Comparison of ENCODE assay signal across 11 mouse cellular contexts in genomic region chr7:49635074-49635621, GRCm38 (mm10). TPM values are rescaled to one million over a fixed set of nuclear protein-coding genes. Genes with fewer than 3 reads are reported as not detected.
DNase-seq lines count a peak whose midpoint lies in the region; ATAC-seq lines count a peak whose summit lies in the region.
"Had no signal": no experiment of that assay in that cellular context is flagged by ENCODE, and none has a peak within 500 bp of the region (broad histone marks: within the 10 kb centered on the region; RNA-seq: fewer than 3 reads in every experiment).

No protein-coding gene starts in this region.

- no peak overlapping the region for H3K27ac ChIP-seq in heart, embryonic 12.5 days (ENCODE audit: poor library complexity, severe bottlenecking)
- no peak overlapping the region for H3K27ac ChIP-seq in forebrain, embryonic 12.5 days

- peaks cover 90% of the 10 kb centered on the region for H3K27me3 ChIP-seq in heart, embryonic 12.5 days (replicated peaks)
- peaks cover 93% of the 10 kb centered on the region for H3K27me3 ChIP-seq in forebrain, embryonic 12.5 days

- no peak overlapping the region for H3K9ac ChIP-seq in heart, embryonic 12.5 days
- 0 out of 2 replicates have a peak overlapping the region, but pooled peaks have one; percentile 21 for H3K9ac ChIP-seq in forebrain, embryonic 12.5 days

- under 1% methylated on average over 35 of the region's 35 CpGs for WGBS in heart, embryonic 12.5 days
- under 1% methylated on average over 35 of the region's 35 CpGs for WGBS in forebrain, embryonic 12.5 days

- H3K4me2 ChIP-seq in heart, embryonic 12.5 days: peak overlapping the region; percentile 67
- peak overlapping the region; percentile 54 for H3K4me2 ChIP-seq in forebrain, embryonic 12.5 days

- intact Hi-C loops in heart, postnatal 36 days (cut with DNase I): no loop called here
- intact Hi-C loops in left cerebral cortex, postnatal 4 days (cut with DNase I): loop anchor here (5.0 kb wide), 1 partner anchor 42 kb away; no protein-coding TSS in a partner anchor

- no peaks in the 10 kb centered on the region for H3K36me3 ChIP-seq in heart, embryonic 12.5 days
- no peaks in the 10 kb centered on the region for H3K36me3 ChIP-seq in forebrain, embryonic 12.5 days (replicated peaks)

- H3K9me3 ChIP-seq in heart, embryonic 12.5 days (replicated peaks): no peaks in the 10 kb centered on the region
- H3K9me3 ChIP-seq in forebrain, embryonic 12.5 days: no peaks in the 10 kb centered on the region

- H3K4me3 ChIP-seq in heart, embryonic 12.5 days: peak overlapping the region; percentile 17
- H3K4me3 ChIP-seq in forebrain, embryonic 12.5 days (replicated peaks): peak overlapping the region; percentile 34

- H3K4me1 ChIP-seq in heart, embryonic 12.5 days (replicated peaks): peaks cover 32% of the 10 kb centered on the region
- peaks cover 78% of the 10 kb centered on the region for H3K4me1 ChIP-seq in forebrain, embryonic 12.5 days

- no peak for ATAC-seq in heart, embryonic 12.5 days (ENCODE audit: insufficient number of reproducible peaks, low FRiP score)
- no peak for ATAC-seq in forebrain, embryonic 12.5 days (ENCODE audit: low FRiP score)
- 0 out of 2 replicates have a peak, but pooled peaks have one; percentile 4 for ATAC-seq in megakaryocyte progenitor cell, adult 5-6 weeks (replicated peaks; ENCODE audit: poor library complexity)

- no peak for DNase-seq in heart, postnatal 36 days
- peak; percentile 40 for DNase-seq in CD4-positive, CD25-positive, alpha-beta regulatory T cell, adult 2 months (ENCODE audit: low read depth, low spot score)
- DNase-seq in right cerebral cortex, postnatal 10 days (ENCODE audit: low spot score in 2 of 2): no peak
- DNase-seq in left cerebral cortex, postnatal 4 days: no peak
- DNase-seq in spleen, postnatal 4 days (ENCODE audit: low spot score in 2 of 2): no peak
- DNase-seq: cerebellum, adult 9-10 months; kidney, adult 11 months had no signal

RNA-seq across cellular contexts. Expression of gene Dbx1, which starts 1.5 kb away (rescaled TPM):
- polyA plus RNA-seq in heart, embryonic 12.5 days (2016; fragmentation: Nextera tagmentation; extraction: Ambion mirVana): 0.20 TPM in 1 of 2 replicates, not detected in the other
- total RNA-seq in heart, postnatal 36 days (2021): not detected
- 28.6 and 35.3 TPM in 2 replicates for polyA plus RNA-seq in forebrain, embryonic 12.5 days (2016; fragmentation: Nextera tagmentation; extraction: Ambion mirVana)
- not detected in 2 replicates for total RNA-seq in megakaryocyte progenitor cell, adult 5-6 weeks (2015)
- not detected in 2 replicates for total RNA-seq in megakaryocyte progenitor cell, adult 5-6 weeks (2017)
- not detected for total RNA-seq in left cerebral cortex, postnatal 4 days (2021)
- total RNA-seq: ES-E14 had no signal
